Mouse (Mus musculus) G1E (cell line): ENCODE results near the gene Fbn1. TPM values are rescaled to one million over a fixed set of nuclear protein-coding genes. Genes with fewer than 3 reads are reported as not detected.

Experiments used
- ATAC-seq: 2 replicates; pipeline ENCODE4 v1.8.0; 2016; ENCODE audit warnings: mild to moderate bottlenecking; ENCODE audit not compliant: insufficient number of reproducible peaks, poor library complexity, low FRiP score, severe bottlenecking; ENCODE audit errors: extremely low read depth
- DNase-seq: peaks from one replicate; pipeline ENCODE4 v3.0.0; 2012; ENCODE audit warnings: low spot score
- H3K27me3 ChIP-seq: 2 replicates; pipeline ENCODE4 v1.6.1; 2012; ENCODE audit warnings: mild to moderate bottlenecking, low read length, inconsistent platforms; ENCODE audit not compliant: insufficient read depth
- H3K36me3 ChIP-seq: replicated peaks from 2 replicates; pipeline ENCODE3; 2012; ENCODE audit warnings: mild to moderate bottlenecking, inconsistent platforms
- H3K4me1 ChIP-seq: 2 replicates; pipeline ENCODE4 v1.6.1; 2012; ENCODE audit warnings: low read depth, low read length, inconsistent platforms, mixed read lengths; ENCODE audit not compliant: insufficient read depth
- H3K4me3 ChIP-seq: 2 replicates; pipeline ENCODE4 v1.5.1; 2012; ENCODE audit warnings: low read depth, mild to moderate bottlenecking, inconsistent platforms, low read length, moderate library complexity, mixed read lengths
- H3K9me3 ChIP-seq: replicated peaks from 2 replicates; pipeline ENCODE4 v1.6.1; 2012; ENCODE audit warnings: inconsistent platforms
- CTCF ChIP-seq: IDR thresholded peaks from 2 replicates; pipeline ENCODE4 v1.5.1; 2012; ENCODE audit warnings: low read depth, low read length, inconsistent platforms, mixed read lengths
- GATA1 ChIP-seq: IDR thresholded peaks from 2 replicates; pipeline ENCODE4 v1.6.1; 2012; ENCODE audit warnings: borderline replicate concordance, low read length, inconsistent platforms, mixed read lengths
- GATA2 ChIP-seq: IDR thresholded peaks from 2 replicates; pipeline ENCODE4 v1.6.1; 2012; ENCODE audit warnings: low read depth, low read length, inconsistent platforms, borderline replicate concordance
- POLR2AphosphoS5 ChIP-seq: IDR thresholded peaks from 2 replicates; pipeline ENCODE4 v1.6.1; 2012; ENCODE audit warnings: low read depth, low read length, inconsistent platforms; ENCODE audit not compliant: insufficient replicate concordance
- TAL1 ChIP-seq: conservative IDR thresholded peaks from 2 replicates; pipeline ENCODE4 v1.6.1; 2012; ENCODE audit warnings: low read depth, low read length, inconsistent platforms, mixed read lengths
- polyA plus RNA-seq: library from polyadenylated mRNA; stranded (reverse); fragments of >175 nt; gene quantifications from 2 replicates; pipeline ENCODE4 v1.2.3, GENCODE M21; 2012
- total RNA-seq, 2 experiments: library from RNA; stranded (forward) in 1 of 2; stranded (reverse) in 1 of 2; fragments of 200-1000 nt in 1 of 2; fragments of >200 nt in 1 of 2; fragmentation: Nextera tagmentation in 1 of 2; gene quantifications; 2 replicates each; pipeline ENCODE4 v1.2.3; 2014 to 2017

Gene Fbn1
- total and polyA plus RNA-seq, 3 experiments: 0.05 TPM; not detected in 2

- ATAC-seq (no peak), DNase-seq (no peak)
- H3K36me3 ChIP-seq: no peaks in the 10 kb centered on the region
- H3K9me3 ChIP-seq: no peaks in the 10 kb centered on the region
- H3K27me3 ChIP-seq: peaks cover 12% of the 10 kb centered on the region
- no peaks in the 10 kb centered on the region for H3K4me1 ChIP-seq
- TF ChIP-seq TAL1 (no peak), POLR2AphosphoS5 (no peak), CTCF (no peak), GATA2 (no peak)
- no peak overlapping the region for H3K4me3 ChIP-seq
Measured at GRCm38 (mm10) chr2:125278474-125278873, 229.3 kb downstream of the Fbn1 start.

GRCm38 (mm10) chr2:125276692-125277091 lies 231.1 kb downstream of the Fbn1 start:
- no peaks in the 10 kb centered on the region for H3K9me3 ChIP-seq
- DNase-seq (no peak), ATAC-seq (no peak)
- H3K27me3 ChIP-seq: peaks cover 12% of the 10 kb centered on the region
- TF ChIP-seq GATA1 (no peak), GATA2 (no peak), TAL1 (no peak), CTCF (no peak), POLR2AphosphoS5 (no peak)
- no peak overlapping the region for H3K4me3 ChIP-seq
- H3K4me1 ChIP-seq: no peaks in the 10 kb centered on the region
- no peaks in the 10 kb centered on the region for H3K36me3 ChIP-seq

GRCm38 (mm10) chr2:125275617-125276016 lies 232.2 kb downstream of the Fbn1 start:
- Histone ChIP-seq H3K4me3 (no peak overlapping the region), H3K36me3 (no peaks in the 10 kb centered on the region), H3K27me3 (peaks cover 12% of the 10 kb centered on the region), H3K9me3 (no peaks in the 10 kb centered on the region), H3K4me1 (no peaks in the 10 kb centered on the region)
- no peak for ATAC-seq
- no peak for DNase-seq
- TF ChIP-seq CTCF (no peak), TAL1 (no peak), GATA1 (no peak), GATA2 (no peak), POLR2AphosphoS5 (no peak)

- no peaks in the 10 kb centered on the region for H3K4me1 ChIP-seq
- DNase-seq (no peak), ATAC-seq (no peak)
- no peak for TF ChIP-seq TAL1
- no peak for TF ChIP-seq POLR2AphosphoS5
- TF ChIP-seq CTCF: no peak
- no peak for TF ChIP-seq GATA1
- no peak for TF ChIP-seq GATA2
- no peaks in the 10 kb centered on the region for H3K36me3 ChIP-seq
- no peak overlapping the region for H3K4me3 ChIP-seq
- no peaks in the 10 kb centered on the region for H3K9me3 ChIP-seq
- peaks cover 3% of the 10 kb centered on the region; the same call in 1 of the 2 replicates for H3K27me3 ChIP-seq
Measured at GRCm38 (mm10) chr2:125268876-125269275, 238.9 kb downstream of the Fbn1 start.

- H3K36me3 ChIP-seq: peaks cover 30% of the 10 kb centered on the region
- no peak for TF ChIP-seq GATA1
- ATAC-seq (no peak), DNase-seq (no peak)
- peaks cover 1% of the 10 kb centered on the region; the same call in 1 of the 2 replicates for H3K27me3 ChIP-seq
- no peaks in the 10 kb centered on the region for H3K9me3 ChIP-seq
- no peak overlapping the region for H3K4me3 ChIP-seq
- no peaks in the 10 kb centered on the region for H3K4me1 ChIP-seq
Measured at GRCm38 (mm10) chr2:125263753-125264152, 244.0 kb downstream of the Fbn1 start.

GRCm38 (mm10) chr2:125263056-125263455 lies 244.7 kb downstream of the Fbn1 start:
- ATAC-seq (no peak), DNase-seq (no peak)
- Histone ChIP-seq H3K4me3 (no peak overlapping the region), H3K36me3 (peaks cover 34% of the 10 kb centered on the region), H3K9me3 (no peaks in the 10 kb centered on the region), H3K4me1 (peaks cover 1% of the 10 kb centered on the region), H3K27me3 (no peaks in the 10 kb centered on the region)
- no peak for TF ChIP-seq GATA1
- TF ChIP-seq TAL1: no peak
- TF ChIP-seq POLR2AphosphoS5: no peak
- no peak for TF ChIP-seq CTCF
- no peak for TF ChIP-seq GATA2

GRCm38 (mm10) chr2:125260326-125260725 lies 247.5 kb downstream of the Fbn1 start:
- ATAC-seq (no peak), DNase-seq (no peak)
- peaks cover 19% of the 10 kb centered on the region for H3K4me1 ChIP-seq
- H3K9me3 ChIP-seq: no peaks in the 10 kb centered on the region
- H3K4me3 ChIP-seq: no peak overlapping the region
- no peak for TF ChIP-seq POLR2AphosphoS5
- H3K27me3 ChIP-seq: no peaks in the 10 kb centered on the region
- peaks cover 61% of the 10 kb centered on the region for H3K36me3 ChIP-seq
